Mouse (Mus musculus) G1E (cell line): ENCODE measurements around the gene Pga5. TPM values are rescaled to one million over a fixed set of nuclear protein-coding genes. Genes with fewer than 3 reads are reported as not detected.

Experiments used
- ATAC-seq: 2 replicates; pipeline ENCODE4 v1.8.0; 2016; ENCODE audit warnings: mild to moderate bottlenecking; ENCODE audit not compliant: insufficient number of reproducible peaks, poor library complexity, low FRiP score, severe bottlenecking; ENCODE audit errors: extremely low read depth
- DNase-seq: peaks from one replicate; pipeline ENCODE4 v3.0.0; 2012; ENCODE audit warnings: low spot score
- H3K27me3 ChIP-seq: 2 replicates; pipeline ENCODE4 v1.6.1; 2012; ENCODE audit warnings: mild to moderate bottlenecking, low read length, inconsistent platforms; ENCODE audit not compliant: insufficient read depth
- H3K36me3 ChIP-seq: replicated peaks from 2 replicates; pipeline ENCODE3; 2012; ENCODE audit warnings: mild to moderate bottlenecking, inconsistent platforms
- H3K4me1 ChIP-seq: 2 replicates; pipeline ENCODE4 v1.6.1; 2012; ENCODE audit warnings: low read depth, low read length, inconsistent platforms, mixed read lengths; ENCODE audit not compliant: insufficient read depth
- H3K4me3 ChIP-seq: 2 replicates; pipeline ENCODE4 v1.5.1; 2012; ENCODE audit warnings: low read depth, mild to moderate bottlenecking, inconsistent platforms, low read length, moderate library complexity, mixed read lengths
- H3K9me3 ChIP-seq: replicated peaks from 2 replicates; pipeline ENCODE4 v1.6.1; 2012; ENCODE audit warnings: inconsistent platforms
- CTCF ChIP-seq: IDR thresholded peaks from 2 replicates; pipeline ENCODE4 v1.5.1; 2012; ENCODE audit warnings: low read depth, low read length, inconsistent platforms, mixed read lengths
- GATA1 ChIP-seq: IDR thresholded peaks from 2 replicates; pipeline ENCODE4 v1.6.1; 2012; ENCODE audit warnings: borderline replicate concordance, low read length, inconsistent platforms, mixed read lengths
- GATA2 ChIP-seq: IDR thresholded peaks from 2 replicates; pipeline ENCODE4 v1.6.1; 2012; ENCODE audit warnings: low read depth, low read length, inconsistent platforms, borderline replicate concordance
- POLR2AphosphoS5 ChIP-seq: IDR thresholded peaks from 2 replicates; pipeline ENCODE4 v1.6.1; 2012; ENCODE audit warnings: low read depth, low read length, inconsistent platforms; ENCODE audit not compliant: insufficient replicate concordance
- TAL1 ChIP-seq: conservative IDR thresholded peaks from 2 replicates; pipeline ENCODE4 v1.6.1; 2012; ENCODE audit warnings: low read depth, low read length, inconsistent platforms, mixed read lengths
- polyA plus RNA-seq: library from polyadenylated mRNA; stranded (reverse); fragments of >175 nt; gene quantifications from 2 replicates; pipeline ENCODE4 v1.2.3, GENCODE M21; 2012
- total RNA-seq, 2 experiments: library from RNA; stranded (forward) in 1 of 2; stranded (reverse) in 1 of 2; fragments of 200-1000 nt in 1 of 2; fragments of >200 nt in 1 of 2; fragmentation: Nextera tagmentation in 1 of 2; gene quantifications; 2 replicates each; pipeline ENCODE4 v1.2.3; 2014 to 2017

The Pga5 gene
- total and polyA plus RNA-seq, 3 experiments = 0.14 to 1.9 (median 1.6) TPM

DNA sequence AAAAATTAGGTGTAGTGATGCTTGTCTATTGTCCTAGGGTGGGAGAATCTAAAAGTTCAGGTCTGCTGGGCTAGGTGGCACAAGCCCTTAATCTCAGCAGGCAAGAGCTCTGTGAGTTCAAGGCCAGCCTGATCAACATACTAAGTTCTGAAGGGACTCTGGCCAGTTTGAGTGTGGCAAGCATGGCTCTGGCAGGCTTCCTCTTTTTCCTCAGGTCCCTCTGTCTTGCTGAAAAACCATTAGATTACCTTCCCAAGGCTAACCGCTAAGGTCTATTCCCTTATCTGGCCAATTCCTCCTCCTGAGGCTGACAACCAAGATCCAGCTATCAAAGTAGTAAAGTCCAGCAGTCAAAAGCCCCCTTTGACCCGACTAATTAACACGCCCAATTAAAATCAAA is 15.2 kb downstream of the Pga5 start:
- ATAC-seq (no peak), DNase-seq (no peak)
- Histone ChIP-seq H3K36me3 (peaks cover 3% of the 10 kb centered on the region), H3K4me3 (peak overlapping the region; percentile 21; the same call in 1 of the 2 replicates), H3K9me3 (no peaks in the 10 kb centered on the region), H3K27me3 (no peaks in the 10 kb centered on the region), H3K4me1 (peaks cover 79% of the 10 kb centered on the region)
- TF ChIP-seq GATA1 = no peak
- no peak for TF ChIP-seq CTCF
- no peak for TF ChIP-seq TAL1
- no peak for TF ChIP-seq POLR2AphosphoS5

DNA sequence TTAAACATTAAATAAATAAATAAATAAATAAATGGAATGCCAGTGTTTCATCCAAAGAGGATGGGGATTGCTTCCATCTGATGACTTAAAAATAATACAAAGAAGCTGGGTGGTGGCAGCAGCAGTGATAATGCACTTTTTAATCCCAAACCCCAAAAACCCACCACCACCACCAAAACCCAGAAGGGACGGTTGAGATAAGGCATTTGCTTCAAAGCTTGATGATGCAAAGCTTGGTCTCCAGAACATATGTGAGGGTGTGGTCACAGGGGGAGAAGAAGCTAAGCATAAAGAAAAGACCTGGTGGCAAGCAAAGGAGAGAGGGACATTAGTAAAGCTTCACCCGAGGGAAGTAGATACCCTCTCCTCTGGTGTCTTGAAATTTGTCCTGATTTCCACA is 16.0 kb downstream of the Pga5 start:
- Histone ChIP-seq H3K36me3 (peaks cover 3% of the 10 kb centered on the region), H3K9me3 (no peaks in the 10 kb centered on the region), H3K27me3 (no peaks in the 10 kb centered on the region), H3K4me3 (no peak overlapping the region; the same call in 1 of the 2 replicates), H3K4me1 (peaks cover 86% of the 10 kb centered on the region)
- DNase-seq = peak; percentile 74
- peak; percentile 66 for ATAC-seq
- TF ChIP-seq GATA2 (no peak), TAL1 (peak; percentile 83)

DNA sequence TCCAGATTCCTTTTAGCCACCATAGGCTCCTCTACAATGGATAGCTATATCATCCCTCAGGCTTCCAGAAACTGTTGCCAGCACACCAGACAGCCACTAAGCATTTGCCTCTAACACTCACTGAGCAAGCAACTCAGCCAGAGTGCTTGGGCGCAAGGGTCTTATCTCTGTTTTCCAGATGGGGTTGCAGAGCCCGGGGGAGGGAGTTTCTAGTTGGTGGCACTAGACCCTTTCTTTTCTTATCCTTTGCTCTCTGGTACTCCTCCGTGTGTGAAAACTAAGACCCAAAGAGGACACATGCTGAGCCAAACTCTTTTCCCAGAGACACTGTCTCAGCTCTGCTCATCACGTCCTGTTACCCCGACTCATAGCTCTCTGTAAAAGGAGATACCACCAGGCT is 16.5 kb downstream of the Pga5 start:
- ATAC-seq (peak; percentile 73), DNase-seq (peak; percentile 83)
- no peaks in the 10 kb centered on the region for H3K9me3 ChIP-seq
- H3K27me3 ChIP-seq = no peaks in the 10 kb centered on the region
- H3K4me3 ChIP-seq = peak overlapping the region; percentile 16; the same call in 1 of the 2 replicates
- peaks cover 90% of the 10 kb centered on the region for H3K4me1 ChIP-seq
- TF ChIP-seq TAL1 (peak; percentile 95), CTCF (no peak), POLR2AphosphoS5 (no peak)
- peaks cover 6% of the 10 kb centered on the region for H3K36me3 ChIP-seq

DNA sequence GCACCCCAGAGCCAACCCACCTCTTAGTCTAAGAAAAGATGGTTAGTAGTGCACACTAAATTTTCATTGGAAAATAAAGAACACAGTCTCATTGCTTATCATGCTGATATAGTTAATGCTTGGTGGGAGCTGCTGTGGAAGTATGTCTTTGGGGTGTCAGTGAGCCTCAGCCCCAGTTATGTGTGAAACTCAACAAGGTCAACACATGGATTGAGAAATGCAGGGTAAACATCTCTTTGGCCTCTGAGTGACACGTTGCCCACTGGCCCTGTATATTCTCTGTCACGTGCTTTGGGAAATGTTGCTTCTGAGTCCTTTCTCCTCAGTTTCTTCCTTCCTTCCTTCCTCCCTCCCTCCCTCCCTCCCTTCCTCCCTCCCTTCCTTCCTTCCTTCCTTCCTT is 19.5 kb downstream of the Pga5 start:
- no peak for DNase-seq
- no peak for TF ChIP-seq POLR2AphosphoS5
- TF ChIP-seq TAL1 = no peak
- TF ChIP-seq GATA2 = no peak
- no peak for TF ChIP-seq GATA1
- TF ChIP-seq CTCF = no peak
- no peaks in the 10 kb centered on the region for H3K9me3 ChIP-seq
- no peak overlapping the region for H3K4me3 ChIP-seq
- no peak for ATAC-seq
- H3K4me1 ChIP-seq = peaks cover 85% of the 10 kb centered on the region
- peaks cover 6% of the 10 kb centered on the region for H3K36me3 ChIP-seq
- no peaks in the 10 kb centered on the region for H3K27me3 ChIP-seq

DNA sequence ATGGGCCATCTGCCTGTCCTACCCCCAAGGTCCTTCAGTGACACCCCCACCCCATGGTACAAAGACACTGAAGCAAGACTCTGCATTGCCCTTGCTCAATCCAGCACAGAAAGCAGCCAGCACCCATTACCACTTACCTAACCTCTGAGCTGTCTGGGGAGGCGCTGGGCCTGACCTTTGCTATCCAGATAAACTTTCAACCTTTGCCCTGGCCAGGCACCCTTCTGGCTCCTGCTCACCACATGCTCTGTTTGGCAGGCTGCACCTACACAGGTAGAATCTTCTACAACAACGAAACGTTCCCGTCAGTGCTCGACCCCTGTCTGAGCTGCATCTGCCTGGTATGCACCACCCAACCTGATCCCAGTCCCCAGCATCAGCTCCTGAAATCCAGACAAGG is 20.1 kb downstream of the Pga5 start:
- peaks cover 85% of the 10 kb centered on the region for H3K4me1 ChIP-seq

DNA sequence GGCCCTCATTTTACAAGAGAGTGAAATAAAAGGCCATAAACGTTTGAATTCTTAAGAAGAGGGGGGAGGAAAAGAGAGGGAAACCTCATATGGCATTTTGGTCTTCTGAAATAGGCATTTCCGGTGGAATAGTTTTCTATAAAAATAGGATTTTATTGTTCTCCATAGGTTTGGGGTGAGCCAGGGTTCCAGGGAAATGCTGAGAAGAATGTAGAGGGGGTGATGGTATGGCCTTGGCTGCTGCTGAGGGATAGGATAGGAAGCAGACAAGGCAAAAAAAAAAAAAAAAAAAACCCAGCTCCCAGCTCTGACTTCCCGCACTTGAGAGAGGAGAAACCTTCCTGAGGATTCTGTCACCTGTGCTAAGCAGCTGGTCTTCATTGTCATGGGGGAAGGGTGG is 21.8 kb downstream of the Pga5 start:
- no peak for ATAC-seq
- H3K4me1 ChIP-seq = peaks cover 82% of the 10 kb centered on the region

More for the DNA sequence above, 20.1 kb downstream of the Pga5 start:
- TF ChIP-seq POLR2AphosphoS5 (no peak), GATA1 (no peak), GATA2 (no peak), TAL1 (no peak), CTCF (no peak)
- peaks cover 6% of the 10 kb centered on the region for H3K36me3 ChIP-seq
- no peak for DNase-seq
- H3K9me3 ChIP-seq = no peaks in the 10 kb centered on the region
- no peaks in the 10 kb centered on the region for H3K27me3 ChIP-seq
- no peak for ATAC-seq
- no peak overlapping the region; the same call in 1 of the 2 replicates for H3K4me3 ChIP-seq

DNA sequence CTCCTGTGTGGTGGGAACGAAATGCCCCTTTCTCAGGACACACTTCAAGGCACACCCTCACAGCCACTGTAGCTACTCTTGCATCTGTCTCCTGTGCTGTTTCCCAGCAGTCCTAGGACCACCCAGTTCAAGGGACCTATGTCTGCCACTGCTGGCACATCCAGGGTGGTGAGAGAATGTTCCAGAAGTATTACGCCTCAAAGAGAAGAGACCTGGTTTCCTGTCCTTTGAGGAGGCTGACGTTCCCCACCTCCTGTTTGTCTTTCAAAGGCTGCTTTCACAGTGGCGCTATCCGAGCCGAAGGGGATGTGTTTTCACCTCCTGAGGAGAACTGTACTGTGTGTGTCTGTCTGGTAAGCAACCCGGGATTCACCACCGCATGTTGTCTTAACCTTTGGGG is 29.7 kb downstream of the Pga5 start:
- Histone ChIP-seq H3K9me3 (no peaks in the 10 kb centered on the region), H3K27me3 (peaks cover 13% of the 10 kb centered on the region; the same call in 1 of the 2 replicates), H3K36me3 (no peaks in the 10 kb centered on the region), H3K4me1 (peaks cover 49% of the 10 kb centered on the region), H3K4me3 (no peak overlapping the region)
- TF ChIP-seq POLR2AphosphoS5 = no peak
- no peak for TF ChIP-seq CTCF
- no peak for TF ChIP-seq GATA1
- TF ChIP-seq GATA2 = no peak
- no peak for TF ChIP-seq TAL1
- DNase-seq (no peak), ATAC-seq (no peak)

More for the DNA sequence above, 21.8 kb downstream of the Pga5 start:
- H3K36me3 ChIP-seq = peaks cover 6% of the 10 kb centered on the region
- H3K27me3 ChIP-seq = no peaks in the 10 kb centered on the region
- H3K4me3 ChIP-seq = no peak overlapping the region; the same call in 1 of the 2 replicates
- DNase-seq = no peak
- TF ChIP-seq TAL1 = no peak
- H3K9me3 ChIP-seq = no peaks in the 10 kb centered on the region
